Mouse (Mus musculus) heart, adult 11 months (tissue): ENCODE measurements at regions not wholly inside any gene's neighbourhood (a gene's known extent, or its start where the extent isn't known, plus 50 kb on each side); places are given as distances from the start of the nearest gene placed in this dataset.

ENCODE experiments used
- DNase-seq: peaks from one replicate; pipeline ENCODE4 v3.0.0; 2022

DNA sequence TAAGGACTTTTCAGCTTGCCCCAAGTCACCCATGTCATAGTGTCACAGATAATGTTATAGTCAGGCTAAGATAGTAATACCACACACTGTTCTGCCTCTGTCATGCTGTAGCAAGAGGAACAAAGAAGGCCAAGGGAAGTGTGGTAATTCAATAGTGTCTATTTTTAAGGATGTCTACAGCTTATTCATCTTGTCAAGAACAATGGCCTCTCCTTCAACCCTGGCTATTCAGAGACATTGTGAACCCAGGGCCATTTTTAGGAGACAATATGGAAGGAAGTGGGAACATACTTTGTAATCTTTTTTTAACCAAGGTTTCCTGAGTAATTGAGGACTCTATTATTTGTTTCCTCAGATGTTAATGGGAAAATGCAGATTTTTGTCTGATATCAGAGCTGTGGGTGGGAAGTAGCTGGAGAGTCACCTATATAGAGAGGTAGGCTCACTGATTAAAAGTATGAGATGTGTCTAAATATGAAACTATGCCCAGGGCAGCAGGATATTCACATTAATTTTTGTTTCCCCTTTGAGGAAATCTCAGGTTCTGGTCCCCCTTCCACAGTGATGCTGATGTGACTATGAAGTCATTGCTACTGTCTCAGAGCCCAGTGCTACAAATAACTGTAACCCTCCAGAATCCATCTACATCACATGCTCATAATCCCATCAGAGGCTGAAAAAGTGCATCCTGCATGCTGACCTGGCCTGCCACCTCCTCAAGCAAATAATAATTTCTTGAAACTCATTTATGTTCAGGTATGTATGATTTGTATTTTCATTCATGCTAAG is 85.7 kb upstream of the Lrrc3b start:
- DNase-seq, result peak; percentile 91

DNA sequence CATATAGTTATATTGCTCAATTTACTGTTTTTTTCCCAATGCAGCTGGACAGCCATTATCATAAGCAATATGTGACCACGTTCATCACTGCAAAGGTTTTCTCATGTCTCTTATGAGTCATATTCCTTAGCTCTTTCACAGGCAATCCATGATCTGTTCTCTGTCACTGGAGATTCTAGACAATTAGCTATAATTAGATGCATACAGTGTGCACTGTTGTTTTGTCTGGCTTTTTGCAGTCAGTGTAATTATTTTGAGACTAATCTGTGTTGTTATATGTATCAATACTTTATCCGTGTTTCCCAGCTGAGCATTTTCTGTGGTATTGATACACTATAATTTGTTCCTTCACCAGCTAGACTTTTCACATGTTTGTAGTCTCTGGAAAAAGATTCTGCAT is 61.8 kb upstream of the Lrrc3b start:
- DNase-seq, result no peak
